Mouse (Mus musculus) kidney, embryonic 15.5 days (tissue): ENCODE data around the gene Gstt3. TPM values are rescaled to one million over a fixed set of nuclear protein-coding genes. Genes with fewer than 3 reads are reported as not detected.
"Not testable (repeated sequence)": the region's sequence is repeated elsewhere in the genome, so short reads cannot be mapped to it uniquely, and the experiment has no call there.

Experiments
- ATAC-seq: fragments of 200-750 bp; cut with Nextera tagmentation; replicated peaks from 2 replicates; pipeline ENCODE4 v1.8.0; 2017; ENCODE audit warnings: moderate TSS enrichment; ENCODE audit not compliant: low FRiP score
- H3K27ac ChIP-seq: fragments of 300-500 bp; sonication (generic); 2 replicates; pipeline ENCODE4 v1.5.1; 2015; ENCODE audit warnings: mild to moderate bottlenecking, inconsistent platforms
- H3K27me3 ChIP-seq: fragments of 300-500 bp; sonication (generic); 2 replicates; pipeline ENCODE4 v1.6.1; 2015; ENCODE audit warnings: inconsistent platforms
- H3K36me3 ChIP-seq: fragments of 300-500 bp; sonication (generic); 2 replicates; pipeline ENCODE4 v1.6.1; 2015; ENCODE audit warnings: inconsistent platforms
- H3K4me1 ChIP-seq: fragments of 300-500 bp; sonication (generic); 2 replicates; pipeline ENCODE4 v1.6.1; 2015; ENCODE audit warnings: inconsistent platforms
- H3K4me2 ChIP-seq: fragments of 300-500 bp; sonication (generic); 2 replicates; pipeline ENCODE4 v1.6.1; 2015; ENCODE audit warnings: moderate library complexity, mild to moderate bottlenecking, inconsistent platforms
- H3K4me3 ChIP-seq: fragments of 300-500 bp; sonication (generic); replicated peaks from 2 replicates; pipeline ENCODE4 v1.5.1; 2015; ENCODE audit warnings: mild to moderate bottlenecking, inconsistent platforms
- H3K9ac ChIP-seq: fragments of 300-500 bp; sonication (generic); 2 replicates; pipeline ENCODE4 v1.6.1; 2015; ENCODE audit warnings: mild to moderate bottlenecking, inconsistent platforms
- H3K9me3 ChIP-seq: fragments of 300-500 bp; sonication (generic); replicated peaks from 2 replicates; pipeline ENCODE4 v1.6.1; 2016; ENCODE audit warnings: inconsistent platforms
- WGBS: fragments of 180-500 bp; shearing (Covaris S2); methylation state at CpG from one replicate; pipeline ENCODE4 v1.1.7; 2015; ENCODE audit warnings: mixed read lengths; 5-methylcytosine and 5-hydroxymethylcytosine counted together
- polyA plus RNA-seq: library from polyadenylated mRNA; unstranded; fragments of >200 nt; fragmentation: Nextera tagmentation; extraction: Ambion mirVana; gene quantifications from 2 replicates; pipeline ENCODE4 v1.2.1, GENCODE M21; 2015

Gene Gstt3
- polyA plus RNA-seq, 1 experiment from 2014 or later, result 42.2 TPM

- 87% methylated on average over 6 of the region's 6 CpGs for WGBS
- H3K36me3 ChIP-seq, result no peaks in the 10 kb centered on the region
- H3K9me3 ChIP-seq, result no peaks in the 10 kb centered on the region
- no peak overlapping the region for H3K9ac ChIP-seq
- H3K4me3 ChIP-seq, result no peak overlapping the region
- peaks cover 25% of the 10 kb centered on the region for H3K4me1 ChIP-seq
- no peak for ATAC-seq
- H3K27ac ChIP-seq, result no peak overlapping the region
- peaks cover 13% of the 10 kb centered on the region; the same call in 1 of the 2 replicates for H3K27me3 ChIP-seq
- H3K4me2 ChIP-seq, result no peak overlapping the region
Measured at GRCm38 (mm10) chr10:75776562-75776961, 4.7 kb downstream of the Gstt3 start.

GRCm38 (mm10) chr10:75774587-75774986 lies 6.6 kb downstream of the Gstt3 start:
- Histone ChIP-seq H3K9ac (no peak overlapping the region), H3K4me3 (no peak overlapping the region), H3K4me2 (no peak overlapping the region), H3K36me3 (no peaks in the 10 kb centered on the region), H3K4me1 (peaks cover 12% of the 10 kb centered on the region), H3K27ac (no peak overlapping the region), H3K9me3 (no peaks in the 10 kb centered on the region), H3K27me3 (0 out of 2 replicates have a peak, but pooled peaks cover 5% of the 10 kb centered on the region)
- 90% methylated on average over 9 of the region's 9 CpGs for WGBS
- no peak for ATAC-seq

GRCm38 (mm10) chr10:75774102-75774501 lies 7.1 kb downstream of the Gstt3 start:
- Histone ChIP-seq H3K4me1 (peaks cover 12% of the 10 kb centered on the region), H3K36me3 (no peaks in the 10 kb centered on the region), H3K9me3 (no peaks in the 10 kb centered on the region), H3K27ac (no peak overlapping the region), H3K27me3 (0 out of 2 replicates have a peak, but pooled peaks cover 3% of the 10 kb centered on the region), H3K4me3 (no peak overlapping the region), H3K9ac (no peak overlapping the region), H3K4me2 (peak overlapping the region; percentile 98; the same call in 1 of the 2 replicates)
- 86% methylated on average over 5 of the region's 5 CpGs for WGBS
- no peak for ATAC-seq

GRCm38 (mm10) chr10:75772795-75773664 lies 8.2 kb downstream of the Gstt3 start, which contains the start of gene Ddt:
TSS of gene Ddt (minus strand) at chr10:75773414.
- Histone ChIP-seq H3K9me3 (no peaks in the 10 kb centered on the region), H3K4me2 (peak within 1 kb of the TSS; percentile 98), H3K27ac (peak within 1 kb of the TSS; percentile 78), H3K27me3 (0 out of 2 replicates have a peak, but pooled peaks cover 3% of the 10 kb centered on the region), H3K36me3 (no peaks in the 10 kb centered on the region), H3K9ac (peak within 1 kb of the TSS; percentile 71), H3K4me3 (peak within 1 kb of the TSS; percentile 78), H3K4me1 (peaks cover 12% of the 10 kb centered on the region)
- WGBS, result under 1% methylated on average over 45 of the region's 47 CpGs
- peak; percentile 96 for ATAC-seq

GRCm38 (mm10) chr10:75767756-75768155 lies 13.5 kb downstream of the Gstt3 start:
- not testable (repeated sequence) for H3K9me3 ChIP-seq, H3K27ac ChIP-seq, H3K9ac ChIP-seq, ATAC-seq, H3K4me3 ChIP-seq, H3K36me3 ChIP-seq, H3K4me2 ChIP-seq, H3K27me3 ChIP-seq
- WGBS, result 37% methylated on average over 5 of the region's 5 CpGs
- H3K4me1 ChIP-seq, result peaks cover 20% of the 10 kb centered on the region

- ATAC-seq, result no peak
- no peaks in the 10 kb centered on the region for H3K9me3 ChIP-seq
- no peak overlapping the region for H3K4me2 ChIP-seq
- H3K36me3 ChIP-seq, result peaks cover under 1% of the 10 kb centered on the region; the same call in 1 of the 2 replicates
- WGBS, result 86% methylated on average over 6 of the region's 6 CpGs
- H3K4me1 ChIP-seq, result peaks cover 14% of the 10 kb centered on the region
- H3K27ac ChIP-seq, result no peak overlapping the region
- H3K4me3 ChIP-seq, result no peak overlapping the region
- no peak overlapping the region for H3K9ac ChIP-seq
- no peaks in the 10 kb centered on the region for H3K27me3 ChIP-seq
Measured at GRCm38 (mm10) chr10:75766856-75767255, 14.4 kb downstream of the Gstt3 start.

GRCm38 (mm10) chr10:75764519-75765473 lies 16.4 kb downstream of the Gstt3 start:
- no peak; the same call in 1 of the 2 replicates for ATAC-seq
- H3K4me3 ChIP-seq, result peak overlapping the region; percentile 93
- no peaks in the 10 kb centered on the region for H3K27me3 ChIP-seq
- WGBS, result 1% methylated on average over 27 of the region's 27 CpGs
- H3K4me2 ChIP-seq, result peak overlapping the region; percentile 86
- H3K4me1 ChIP-seq, result peaks cover 14% of the 10 kb centered on the region
- peak overlapping the region; percentile 61 for H3K27ac ChIP-seq
- H3K36me3 ChIP-seq, result peaks cover 19% of the 10 kb centered on the region
- 0 out of 2 replicates have a peak, but pooled peaks cover 2% of the 10 kb centered on the region for H3K9me3 ChIP-seq
- H3K9ac ChIP-seq, result peak overlapping the region; percentile 71

- peak within 1 kb of the TSS; percentile 71 for H3K9ac ChIP-seq
- under 1% methylated on average over 61 of the region's 61 CpGs for WGBS
Measured at GRCm38 (mm10) chr10:75763682-75764518, 17.3 kb downstream of the Gstt3 start, which contains the start of gene Cabin1. TSS of gene Cabin1 (minus strand) at chr10:75764341.

GRCm38 (mm10) chr10:75762413-75762812 lies 18.8 kb downstream of the Gstt3 start:
- Histone ChIP-seq H3K9ac (no peak overlapping the region), H3K4me2 (peak overlapping the region; percentile 39; the same call in 1 of the 2 replicates), H3K4me3 (no peak overlapping the region), H3K36me3 (peaks cover 32% of the 10 kb centered on the region), H3K27me3 (no peaks in the 10 kb centered on the region), H3K9me3 (0 out of 2 replicates have a peak, but pooled peaks cover 2% of the 10 kb centered on the region), H3K4me1 (peaks cover 14% of the 10 kb centered on the region), H3K27ac (no peak overlapping the region)
- ATAC-seq, result no peak
- 90% methylated on average over 3 of the region's 3 CpGs for WGBS

More at GRCm38 (mm10) chr10:75763682-75764518, 17.3 kb downstream of the Gstt3 start, which contains the start of gene Cabin1:
- no peaks in the 10 kb centered on the region for H3K27me3 ChIP-seq
- H3K4me1 ChIP-seq, result peaks cover 14% of the 10 kb centered on the region
- H3K4me2 ChIP-seq, result peak within 1 kb of the TSS; percentile 86
- peaks cover 23% of the 10 kb centered on the region for H3K36me3 ChIP-seq
- H3K9me3 ChIP-seq, result 0 out of 2 replicates have a peak, but pooled peaks cover 2% of the 10 kb centered on the region
- peak within 1 kb of the TSS; percentile 93 for H3K4me3 ChIP-seq
- ATAC-seq, result peak; percentile 97
- H3K27ac ChIP-seq, result peak within 1 kb of the TSS; percentile 72

GRCm38 (mm10) chr10:75760311-75760710 lies 20.9 kb downstream of the Gstt3 start:
- H3K27me3 ChIP-seq, result no peaks in the 10 kb centered on the region
- no peak overlapping the region for H3K4me3 ChIP-seq
- H3K4me1 ChIP-seq, result peaks cover 14% of the 10 kb centered on the region
- H3K27ac ChIP-seq, result no peak overlapping the region
- no peak overlapping the region for H3K4me2 ChIP-seq
- H3K36me3 ChIP-seq, result peaks cover 40% of the 10 kb centered on the region
- no peak for ATAC-seq
- 94% methylated on average over 3 of the region's 3 CpGs for WGBS
- H3K9me3 ChIP-seq, result 0 out of 2 replicates have a peak, but pooled peaks cover 2% of the 10 kb centered on the region
- no peak overlapping the region for H3K9ac ChIP-seq

- Histone ChIP-seq H3K27me3 (no peaks in the 10 kb centered on the region), H3K27ac (no peak overlapping the region), H3K36me3 (peaks cover 75% of the 10 kb centered on the region), H3K4me1 (no peaks in the 10 kb centered on the region), H3K9ac (no peak overlapping the region), H3K9me3 (0 out of 2 replicates have a peak, but pooled peaks cover 2% of the 10 kb centered on the region), H3K4me3 (no peak overlapping the region), H3K4me2 (no peak overlapping the region)
- no peak for ATAC-seq
- 92% methylated on average over 11 of the region's 11 CpGs for WGBS
Measured at GRCm38 (mm10) chr10:75756719-75757118, 24.5 kb downstream of the Gstt3 start.
